8 mouse cellular contexts compared by ENCODE assay signal in the genomic region with DNA sequence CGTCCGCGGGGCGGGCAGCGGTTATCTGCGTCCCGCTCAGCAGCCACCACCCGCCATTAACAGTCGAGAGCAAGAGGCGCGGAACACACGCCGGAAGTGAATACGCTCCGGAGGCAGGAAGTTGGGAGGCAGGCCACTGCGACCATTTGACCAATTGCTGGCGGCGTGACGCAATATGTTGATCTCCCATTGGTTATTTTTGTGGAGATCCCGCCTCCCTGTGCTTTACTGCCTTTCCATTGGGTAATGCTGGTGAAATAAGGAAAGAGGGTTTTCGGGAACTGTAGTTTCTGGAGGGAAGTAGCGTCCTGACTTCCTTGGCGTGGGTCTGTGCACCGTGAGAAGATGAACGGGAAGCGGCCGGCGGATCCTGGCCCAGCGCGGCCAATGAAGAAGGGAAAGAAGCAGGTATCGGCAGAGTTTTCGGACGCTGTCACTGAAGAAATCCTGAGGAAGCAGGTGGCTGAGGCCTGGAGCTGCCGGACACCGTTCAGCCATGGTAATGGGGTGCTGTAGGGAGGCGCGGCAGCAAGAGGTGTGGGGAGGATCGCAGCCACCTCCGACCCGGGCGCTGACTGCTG. TPM values are rescaled to one million over a fixed set of nuclear protein-coding genes. Genes with fewer than 3 reads are reported as not detected.
DNase-seq lines count a peak whose midpoint lies in the region; ATAC-seq and TF ChIP-seq lines count a peak whose summit lies in the region.

TSS of gene Nudt21 (minus strand) at position 88 of the 581 bp plus-strand sequence.
TSS of gene Ogfod1 (plus strand) at position 255 of the 581 bp plus-strand sequence.

- peak within 1 kb of the TSS; percentile 72 for H3K9ac ChIP-seq in kidney, embryonic 14.5 days (ENCODE audit: low read depth, low read length)
- H3K9ac ChIP-seq in limb, embryonic 15.5 days, result peak within 1 kb of the TSS; percentile 47

- TF ChIP-seq POLR2A in bone marrow macrophage, adult 2 months (IDR thresholded peaks at IDR 0.05; ENCODE audit: borderline replicate concordance, low read depth, low read length), result no peak
- peak; percentile 66 for TF ChIP-seq POLR2A in embryonic fibroblast, embryonic 13.5 days (IDR thresholded peaks at IDR 0.05; ENCODE audit: low read depth, low read length)

- WGBS in kidney, embryonic 14.5 days, result under 1% methylated on average over 41 of the region's 41 CpGs
- WGBS in limb, embryonic 15.5 days, result under 1% methylated on average over 41 of the region's 41 CpGs

- H3K27ac ChIP-seq in bone marrow macrophage, adult 2 months (ENCODE audit: insufficient read depth, low read depth, low read length), result peak within 1 kb of the TSS; percentile 57
- H3K27ac ChIP-seq in embryonic fibroblast, embryonic 13.5 days (ENCODE audit: insufficient read depth, low read length), result peak within 1 kb of the TSS; percentile 57
- peak within 1 kb of the TSS; percentile 80 for H3K27ac ChIP-seq in kidney, embryonic 14.5 days (ENCODE audit: low read depth, low read length)
- H3K27ac ChIP-seq in limb, embryonic 15.5 days, result peak within 1 kb of the TSS; percentile 85

- H3K4me3 ChIP-seq in bone marrow macrophage, adult 2 months (ENCODE audit: insufficient read depth, low read length), result peak within 1 kb of the TSS; percentile 94
- H3K4me3 ChIP-seq in embryonic fibroblast, embryonic 13.5 days (ENCODE audit: insufficient read depth, low read length), result peak within 1 kb of the TSS; percentile 86
- H3K4me3 ChIP-seq in kidney, embryonic 14.5 days (ENCODE audit: low read length), result peak within 1 kb of the TSS; percentile 88
- H3K4me3 ChIP-seq in limb, embryonic 15.5 days, result peak within 1 kb of the TSS; percentile 84

- H3K9me3 ChIP-seq in kidney, embryonic 14.5 days (ENCODE audit: control insufficient read depth, low read length), result no peaks in the 10 kb centered on the region
- no peaks in the 10 kb centered on the region for H3K9me3 ChIP-seq in limb, embryonic 15.5 days

- H3K36me3 ChIP-seq in kidney, embryonic 14.5 days (ENCODE audit: control insufficient read depth, insufficient read depth, low read length), result no peaks in the 10 kb centered on the region; the same call in 1 of the 2 replicates
- no peaks in the 10 kb centered on the region for H3K36me3 ChIP-seq in limb, embryonic 15.5 days

- TF ChIP-seq CTCF in bone marrow macrophage, adult 2 months (IDR thresholded peaks at IDR 0.05; ENCODE audit: low read depth, low read length), result no peak
- no peak for TF ChIP-seq CTCF in embryonic fibroblast, embryonic 13.5 days (IDR thresholded peaks at IDR 0.05; ENCODE audit: borderline replicate concordance, insufficient read depth, low read length)

- H3K4me2 ChIP-seq in kidney, embryonic 14.5 days (replicated peaks; ENCODE audit: low read depth, low read length), result peak within 1 kb of the TSS; percentile 81
- H3K4me2 ChIP-seq in limb, embryonic 15.5 days, result peak within 1 kb of the TSS; percentile 75

- H3K27me3 ChIP-seq in kidney, embryonic 14.5 days (ENCODE audit: control insufficient read depth, insufficient read depth, low read length), result no peaks in the 10 kb centered on the region
- no peaks in the 10 kb centered on the region for H3K27me3 ChIP-seq in limb, embryonic 15.5 days

- peaks cover 23% of the 10 kb centered on the region for H3K4me1 ChIP-seq in bone marrow macrophage, adult 2 months (ENCODE audit: control insufficient read depth, insufficient read depth, low read length)
- H3K4me1 ChIP-seq in embryonic fibroblast, embryonic 13.5 days (ENCODE audit: control insufficient read depth, insufficient read depth, low read length), result peaks cover 5% of the 10 kb centered on the region
- H3K4me1 ChIP-seq in kidney, embryonic 14.5 days (ENCODE audit: control insufficient read depth, insufficient read depth, low read length), result peaks cover 9% of the 10 kb centered on the region; the same call in 1 of the 2 replicates
- peaks cover 15% of the 10 kb centered on the region for H3K4me1 ChIP-seq in limb, embryonic 15.5 days

- peak; percentile 99 for DNase-seq in A20 (ENCODE audit: low read depth, low spot score)
- peak; percentile 97 to 98 for DNase-seq in heart, adult 9 months (ENCODE audit: low spot score in 2 of 2)
- peak; percentile 88 to 90 for DNase-seq in monocyte, adult 2 months (ENCODE audit: low read depth in 1 of 2, low spot score in 2 of 2)
- peak; percentile 93 to 96 for DNase-seq in spleen, postnatal 36 days (ENCODE audit: low spot score in 2 of 2)

- ATAC-seq in kidney, embryonic 14.5 days (ENCODE audit: low FRiP score, low TSS enrichment), result peak; percentile 99
- peak; percentile 100 for ATAC-seq in limb, embryonic 15.5 days (ENCODE audit: insufficient number of reproducible peaks, low FRiP score, low TSS enrichment, low read depth)

RNA-seq across cellular contexts. Expression of gene Nudt21, which starts in this region (rescaled TPM):
- polyA plus RNA-seq in bone marrow macrophage, adult 2 months (2012; ENCODE audit: insufficient read depth, insufficient read length, missing spikeins), result 44.3 and 61.3 TPM in 2 replicates
- polyA plus RNA-seq in embryonic fibroblast, embryonic 13.5 days (2011; ENCODE audit: insufficient read length, low read depth, missing spikeins), result 108 and 120 TPM in 2 replicates
- polyA plus RNA-seq in kidney, embryonic 14.5 days (2014; fragmentation: Nextera tagmentation; extraction: Ambion mirVana), result 140 and 142 TPM in 2 replicates
- polyA plus RNA-seq in limb, embryonic 15.5 days (2015; fragmentation: Nextera tagmentation; extraction: Ambion mirVana), result 86.4 and 88.6 TPM in 2 replicates

RNA-seq across cellular contexts. Expression of gene Ogfod1, which starts in this region (rescaled TPM):
- 14.9 and 15.7 TPM in 2 replicates for polyA plus RNA-seq in bone marrow macrophage, adult 2 months (2012; ENCODE audit: insufficient read depth, insufficient read length, missing spikeins)
- polyA plus RNA-seq in embryonic fibroblast, embryonic 13.5 days (2011; ENCODE audit: insufficient read length, low read depth, missing spikeins), result 23.1 and 27.8 TPM in 2 replicates
- polyA plus RNA-seq in kidney, embryonic 14.5 days (2014; fragmentation: Nextera tagmentation; extraction: Ambion mirVana), result 8.6 and 14.2 TPM in 2 replicates
- 12.8 and 13.1 TPM in 2 replicates for polyA plus RNA-seq in limb, embryonic 15.5 days (2015; fragmentation: Nextera tagmentation; extraction: Ambion mirVana)

Comparison
In these comparisons a context has a peak if more than half of its experiments do, and no peak if none do; other contexts are left out.
1. Peak in every context shown above with its lines: DNase-seq, ATAC-seq, H3K4me3 ChIP-seq and H3K27ac ChIP-seq.